Mouse (Mus musculus) MEL (cell line): ENCODE measurements at regions not wholly inside any gene's neighbourhood (a gene's known extent, or its start where the extent isn't known, plus 50 kb on each side); places are given as distances from the start of the nearest gene placed in this dataset.
"Not testable (repeated sequence)": the region's sequence is repeated elsewhere in the genome, so short reads cannot be mapped to it uniquely, and the experiment has no call there.

Source experiments
- DNase-seq: peaks from one replicate; pipeline ENCODE4 v3.0.0; 2011; ENCODE audit warnings: low read depth, low spot score
- H3K27ac ChIP-seq: 2 replicates; pipeline ENCODE4 v1.5.1; 2012; ENCODE audit warnings: low read depth, mild to moderate bottlenecking, control low read depth, low read length, moderate library complexity; ENCODE audit not compliant: control insufficient read depth
- H3K27me3 ChIP-seq, 2 experiments: fragments of 150-350 bp in 1 of 2; sonication (generic) in 1 of 2; 2 replicates each; pipeline ENCODE4 v1.6.1; 2012; ENCODE audit warnings: low read length in 2 of 2, mild to moderate bottlenecking in 2 of 2, improper control_type of control experiment in 1 of 2, moderate library complexity in 1 of 2; ENCODE audit not compliant: insufficient read depth in 2 of 2, control insufficient read depth in 1 of 2
- H3K36me3 ChIP-seq, 2 experiments: 2 replicates each; pipeline ENCODE4 v1.6.1; 2012 to 2014; ENCODE audit warnings: low read length in 2 of 2, improper control_type of control experiment in 1 of 2, inconsistent platforms in 1 of 2, mild to moderate bottlenecking in 1 of 2; ENCODE audit not compliant: insufficient read depth in 2 of 2, control insufficient read depth in 1 of 2
- H3K4me1 ChIP-seq, 2 experiments: fragments of 150-350 bp in 1 of 2; sonication (generic) in 1 of 2; 2 replicates each; pipeline ENCODE4 v1.6.1; 2012; ENCODE audit warnings: low read length in 2 of 2, improper control_type of control experiment in 1 of 2, mild to moderate bottlenecking in 1 of 2; ENCODE audit not compliant: insufficient read depth in 2 of 2, control insufficient read depth in 1 of 2
- H3K4me3 ChIP-seq, 2 experiments: fragments of 150-350 bp in 1 of 2; sonication (generic) in 1 of 2; 2 replicates each; pipeline ENCODE4 v1.5.1; 2012; ENCODE audit warnings: low read depth in 2 of 2, low read length in 2 of 2, mild to moderate bottlenecking in 2 of 2, moderate library complexity in 2 of 2, control low read depth in 1 of 2, improper control_type of control experiment in 1 of 2; ENCODE audit not compliant: control insufficient read depth in 1 of 2, insufficient read depth in 1 of 2
- H3K79me2 ChIP-seq: 2 replicates; pipeline ENCODE4 v1.6.1; 2012; ENCODE audit warnings: mild to moderate bottlenecking, low read length, moderate library complexity; ENCODE audit not compliant: control insufficient read depth, poor library complexity, insufficient read depth
- H3K9ac ChIP-seq: 2 replicates; pipeline ENCODE4 v1.6.1; 2012; ENCODE audit warnings: low read depth, mild to moderate bottlenecking, control low read depth, low read length, moderate library complexity; ENCODE audit not compliant: control insufficient read depth, poor library complexity, severe bottlenecking
- H3K9me3 ChIP-seq: fragments of 150-350 bp; sonication (generic); replicated peaks from 2 replicates; pipeline ENCODE4 v1.6.1; 2012; ENCODE audit warnings: mild to moderate bottlenecking, low read length, improper control_type of control experiment, moderate library complexity; ENCODE audit not compliant: insufficient read depth
- BHLHE40 ChIP-seq: IDR thresholded peaks from 2 replicates; pipeline ENCODE4 v1.6.1; 2012; ENCODE audit warnings: low read depth, mild to moderate bottlenecking, inconsistent platforms, low read length, improper control_type of control experiment, borderline replicate concordance
- CHD1 ChIP-seq: IDR thresholded peaks from 2 replicates; pipeline ENCODE4 v1.6.1; 2012; ENCODE audit warnings: low read depth, mild to moderate bottlenecking, inconsistent platforms, low read length, improper control_type of control experiment
- CTCF ChIP-seq, 3 experiments: IDR thresholded peaks in 2 of 3; conservative IDR thresholded peaks in 1 of 3; 2 replicates each; pipeline ENCODE4 v1.5.1; 2011 to 2012; ENCODE audit warnings: low read length in 3 of 3, low read depth in 2 of 3, mild to moderate bottlenecking in 2 of 3, improper control_type of control experiment in 1 of 3, inconsistent platforms in 1 of 3, mixed read lengths in 1 of 3, moderate library complexity in 1 of 3; ENCODE audit not compliant: control insufficient read depth in 1 of 3, insufficient read depth in 1 of 3, poor library complexity in 1 of 3, severe bottlenecking in 1 of 3
- ELF1 ChIP-seq: IDR thresholded peaks from 2 replicates; pipeline ENCODE4 v1.6.1; 2014; ENCODE audit warnings: low read depth, mild to moderate bottlenecking, inconsistent platforms, low read length, improper control_type of control experiment, moderate library complexity
- EP300 ChIP-seq, 2 experiments: IDR thresholded peaks; 2 replicates each; pipeline ENCODE4 v1.6.1; 2011; ENCODE audit warnings: improper control_type of control experiment in 2 of 2, low read length in 2 of 2, low read depth in 1 of 2, mild to moderate bottlenecking in 1 of 2
- ETS1 ChIP-seq: IDR thresholded peaks from 2 replicates; pipeline ENCODE4 v1.6.1; 2012; ENCODE audit warnings: low read depth, mild to moderate bottlenecking, inconsistent platforms, low read length, improper control_type of control experiment, moderate library complexity
- GATA1 ChIP-seq: IDR thresholded peaks from 2 replicates; pipeline ENCODE4 v1.6.1; 2011; ENCODE audit warnings: low read depth, low read length, improper control_type of control experiment
- HCFC1 ChIP-seq: IDR thresholded peaks from 2 replicates; pipeline ENCODE4 v1.6.1; 2012; ENCODE audit warnings: low read depth, mild to moderate bottlenecking, inconsistent platforms, low read length, improper control_type of control experiment, moderate library complexity
- MAFK ChIP-seq: IDR thresholded peaks from 2 replicates; pipeline ENCODE4 v1.6.1; 2011; ENCODE audit warnings: low read depth, mild to moderate bottlenecking, low read length, improper control_type of control experiment, borderline replicate concordance
- MAX ChIP-seq: IDR thresholded peaks from 2 replicates; pipeline ENCODE4 v1.6.1; 2011; ENCODE audit warnings: low read length, improper control_type of control experiment
- MAZ ChIP-seq: IDR thresholded peaks from 2 replicates; pipeline ENCODE4 v1.6.1; 2012; ENCODE audit warnings: low read depth, mild to moderate bottlenecking, inconsistent platforms, low read length, improper control_type of control experiment
- MEF2A ChIP-seq: IDR thresholded peaks from 2 replicates; pipeline ENCODE4 v1.6.1; 2014; ENCODE audit warnings: low read depth, mild to moderate bottlenecking, inconsistent platforms, low read length, improper control_type of control experiment; ENCODE audit not compliant: poor library complexity, insufficient replicate concordance, severe bottlenecking; ENCODE audit errors: extremely low read depth
- MYB ChIP-seq: IDR thresholded peaks from 2 replicates; pipeline ENCODE4 v1.6.1; 2011; ENCODE audit warnings: mild to moderate bottlenecking, low read depth, low read length, improper control_type of control experiment
- MYC ChIP-seq: IDR thresholded peaks from 2 replicates; pipeline ENCODE4 v1.6.1; 2011; ENCODE audit warnings: low read depth, mild to moderate bottlenecking, low read length, improper control_type of control experiment, moderate library complexity
- NELFE ChIP-seq: IDR thresholded peaks from 2 replicates; pipeline ENCODE4 v1.6.1; 2011; ENCODE audit warnings: low read depth, low read length, improper control_type of control experiment
- NRF1 ChIP-seq: IDR thresholded peaks from 2 replicates; pipeline ENCODE4 v1.6.1; 2014; ENCODE audit warnings: low read depth, mild to moderate bottlenecking, inconsistent platforms, low read length, improper control_type of control experiment, moderate library complexity; ENCODE audit not compliant: poor library complexity, insufficient read depth, severe bottlenecking
- POLR2AphosphoS5 ChIP-seq: IDR thresholded peaks from 2 replicates; pipeline ENCODE4 v1.6.1; 2012; ENCODE audit warnings: low read depth, borderline replicate concordance, mild to moderate bottlenecking, inconsistent platforms, low read length, moderate library complexity, mixed read lengths
- RCOR1 ChIP-seq: IDR thresholded peaks from 2 replicates; pipeline ENCODE4 v1.6.1; 2012; ENCODE audit warnings: low read depth, mild to moderate bottlenecking, inconsistent platforms, low read length, improper control_type of control experiment
- SIN3A ChIP-seq: IDR thresholded peaks from 2 replicates; pipeline ENCODE4 v1.6.1; 2012; ENCODE audit warnings: low read length, improper control_type of control experiment, inconsistent platforms
- SMC3 ChIP-seq: IDR thresholded peaks from 2 replicates; pipeline ENCODE4 v1.6.1; 2011; ENCODE audit warnings: low read depth, low read length, improper control_type of control experiment
- TAL1 ChIP-seq: IDR thresholded peaks from 2 replicates; pipeline ENCODE4 v1.6.1; 2012; ENCODE audit warnings: mild to moderate bottlenecking, inconsistent platforms, low read length, moderate library complexity, mixed read lengths
- TBP ChIP-seq: IDR thresholded peaks from 2 replicates; pipeline ENCODE4 v1.8.0; 2011; ENCODE audit warnings: low read depth, low read length, improper control_type of control experiment
- TCF12 ChIP-seq: IDR thresholded peaks from 2 replicates; pipeline ENCODE4 v1.6.1; 2014; ENCODE audit warnings: low read depth, mild to moderate bottlenecking, inconsistent platforms, low read length, improper control_type of control experiment, moderate library complexity
- UBTF ChIP-seq: IDR thresholded peaks from 2 replicates; pipeline ENCODE4 v1.6.1; 2012; ENCODE audit warnings: low read depth, mild to moderate bottlenecking, inconsistent platforms, low read length, improper control_type of control experiment, moderate library complexity, borderline replicate concordance; ENCODE audit not compliant: insufficient read depth
- USF1 ChIP-seq: IDR thresholded peaks from 2 replicates; pipeline ENCODE4 v1.6.1; 2014; ENCODE audit warnings: low read depth, mild to moderate bottlenecking, inconsistent platforms, low read length, improper control_type of control experiment, moderate library complexity
- USF2 ChIP-seq, 2 experiments: IDR thresholded peaks; 2 replicates each; pipeline ENCODE4 v1.6.1; 2011 to 2012; ENCODE audit warnings: improper control_type of control experiment in 2 of 2, low read length in 2 of 2, borderline replicate concordance in 1 of 2, inconsistent platforms in 1 of 2, low read depth in 1 of 2, mild to moderate bottlenecking in 1 of 2; ENCODE audit not compliant: insufficient read depth in 1 of 2
- ZC3H11A ChIP-seq: IDR thresholded peaks from 2 replicates; pipeline ENCODE4 v1.6.1; 2012; ENCODE audit warnings: low read depth, mild to moderate bottlenecking, inconsistent platforms, low read length, improper control_type of control experiment
- ZKSCAN1 ChIP-seq: IDR thresholded peaks from 2 replicates; pipeline ENCODE4 v1.6.1; 2012; ENCODE audit warnings: low read depth, mild to moderate bottlenecking, inconsistent platforms, low read length, improper control_type of control experiment, moderate library complexity
- ZMIZ1 ChIP-seq: IDR thresholded peaks from 2 replicates; pipeline ENCODE4 v1.6.1; 2012; ENCODE audit warnings: low read depth, mild to moderate bottlenecking, inconsistent platforms, low read length, improper control_type of control experiment, moderate library complexity
- ZNF384 ChIP-seq: IDR thresholded peaks from 2 replicates; pipeline ENCODE4 v1.6.1; 2012; ENCODE audit warnings: low read depth, mild to moderate bottlenecking, inconsistent platforms, low read length, improper control_type of control experiment

DNA sequence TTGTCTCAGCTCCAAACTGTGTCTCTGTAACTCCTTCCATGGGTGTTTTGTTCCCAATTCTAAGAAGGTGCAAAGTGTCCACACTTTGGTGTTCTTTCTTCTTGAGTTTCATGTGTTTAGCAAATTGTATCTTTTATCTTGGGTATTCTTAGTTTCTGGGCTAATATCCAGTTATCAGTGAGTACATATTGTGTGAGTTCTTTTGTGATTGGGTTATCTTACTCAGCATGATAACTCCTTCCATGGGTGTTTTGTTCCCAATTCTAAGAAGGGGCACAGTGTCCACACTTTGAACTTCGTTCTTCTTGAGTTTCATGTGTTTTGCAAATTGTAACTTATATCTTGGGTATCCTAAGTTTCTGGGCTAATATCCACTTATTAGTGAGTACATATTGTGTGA lies 635.6 kb upstream of the Amot start:
- H3K9ac ChIP-seq, H3K27me3 ChIP-seq, H3K27ac ChIP-seq, H3K4me3 ChIP-seq, H3K79me2 ChIP-seq, H3K4me1 ChIP-seq, H3K36me3 ChIP-seq, H3K9me3 ChIP-seq: not testable (repeated sequence)
- peak; percentile 15 for DNase-seq
- TF ChIP-seq GATA1 = peak; percentile 56
- peak; percentile 38 to 62; a peak in 1 of 4 replicates for TF ChIP-seq EP300 (IDR thresholded peaks at IDR 0.05; ENCODE audit: low read depth in 1 of 2, low read length in 2 of 2)
- TF ChIP-seq TCF12 = peak; percentile 78

DNA sequence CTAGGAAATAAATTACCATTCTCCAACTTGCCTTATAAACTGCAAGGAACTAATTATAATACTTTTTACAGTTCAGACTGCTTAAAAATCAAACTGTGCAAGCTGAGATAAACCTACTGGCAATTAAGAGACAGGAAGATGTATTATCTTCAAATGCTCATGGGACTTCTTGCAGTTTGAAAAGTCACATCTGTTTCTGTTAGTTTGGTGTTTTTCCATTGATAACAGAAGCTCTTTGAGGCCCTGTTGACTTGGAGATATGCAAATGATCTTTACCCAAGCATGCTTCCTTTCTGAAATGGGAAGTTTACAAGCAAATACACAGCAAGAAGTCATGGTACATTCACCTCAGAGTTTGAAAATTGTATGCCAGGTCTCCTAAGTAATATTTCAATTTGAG lies 605.7 kb upstream of the Amot start:
- peak; percentile 92 for DNase-seq
- H3K4me1 ChIP-seq = peaks cover 3 to 51% of the 10 kb centered on the region in 2 experiments
- no peaks in the 10 kb centered on the region for H3K27me3 ChIP-seq
- no peaks in the 10 kb centered on the region for H3K9me3 ChIP-seq
- H3K4me3 ChIP-seq = peak overlapping the region in 1 of 2 experiments; percentile 30; a peak in 2 of 4 replicates
- no peak overlapping the region; the same call in 1 of the 2 replicates for H3K9ac ChIP-seq
- peaks cover 0 to 31% of the 10 kb centered on the region in 2 experiments; a peak in 2 of 4 replicates for H3K36me3 ChIP-seq
- no peaks in the 10 kb centered on the region for H3K79me2 ChIP-seq
- no peak overlapping the region for H3K27ac ChIP-seq
- TF ChIP-seq TBP (no peak), USF1 (no peak), NELFE (no peak), BHLHE40 (peak; percentile 86), MEF2A (peak; percentile 56; the same call in 1 of the 2 replicates), RCOR1 (peak; percentile 96), ELF1 (no peak), MAFK (no peak), POLR2AphosphoS5 (no peak), CHD1 (no peak), SMC3 (no peak; the same call in 1 of the 2 replicates), TCF12 (peak; percentile 99), ZMIZ1 (no peak; the same call in 1 of the 2 replicates), HCFC1 (peak; percentile 55), EP300 (IDR thresholded peaks at IDR 0.05; ENCODE audit: low read depth in 1 of 2, low read length in 2 of 2) (peak; percentile 100), MAZ (no peak), TAL1 (peak; percentile 95), ZKSCAN1 (no peak), ZC3H11A (0 out of 2 replicates have a peak, but pooled peaks have one; percentile 10), MAX (peak; percentile 80), UBTF (no peak), ETS1 (peak; percentile 97), MYC (peak; percentile 93), SIN3A (peak; percentile 96), USF2 (IDR thresholded peaks at IDR 0.05; ENCODE audit: borderline replicate concordance in 1 of 2, insufficient read depth in 1 of 2, low read depth in 1 of 2, low read length in 2 of 2) (no peak), CTCF (IDR thresholded peaks at IDR 0.05 in 2 of 3, conservative IDR thresholded peaks at IDR 0.05 in 1 of 3; ENCODE audit: control insufficient read depth in 1 of 3, insufficient read depth in 1 of 3, low read depth in 2 of 3, low read length in 3 of 3, poor library complexity in 1 of 3, severe bottlenecking in 1 of 3) (no peak), MYB (peak; percentile 98), ZNF384 (peak; percentile 69), NRF1 (no peak)
